Mouse (Mus musculus) C2C12 (cell line): Measurements from ENCODE around the gene Rab21. TPM values are rescaled to one million over a fixed set of nuclear protein-coding genes. Genes with fewer than 3 reads are reported as not detected.

ENCODE experiments used
- H3K27me3 ChIP-seq: one replicate; pipeline ENCODE4 v1.6.1; 2011; ENCODE audit not compliant: control insufficient read depth, insufficient read depth, insufficient read length
- H3K36me3 ChIP-seq: one replicate; pipeline ENCODE4 v1.6.1; 2011; ENCODE audit not compliant: control insufficient read depth, insufficient read depth
- H3K4me3 ChIP-seq: one replicate; pipeline ENCODE4 v1.5.1; 2011; ENCODE audit warnings: mild to moderate bottlenecking, control low read depth; ENCODE audit not compliant: poor library complexity, insufficient read depth, severe bottlenecking
- H3K79me2 ChIP-seq: one replicate; pipeline ENCODE4 v1.6.1; 2011; ENCODE audit not compliant: control insufficient read depth, insufficient read depth
- H3K79me3 ChIP-seq: one replicate; pipeline ENCODE4 v1.6.1; 2011; ENCODE audit warnings: low read depth, control low read depth
- H3ac ChIP-seq: one replicate; pipeline ENCODE3; 2011; ENCODE audit warnings: low read depth; ENCODE audit not compliant: control insufficient read depth, insufficient read length
- CEBPB ChIP-seq: IDR thresholded peaks from one replicate; pipeline ENCODE4 v1.6.1; 2011; ENCODE audit warnings: low read depth, mild to moderate bottlenecking, control low read depth, moderate library complexity
- CTCF ChIP-seq: IDR thresholded peaks from one replicate; pipeline ENCODE4 v1.5.1; 2011; ENCODE audit not compliant: control insufficient read depth, insufficient read depth, insufficient read length
- FOSL1 ChIP-seq: IDR thresholded peaks from one replicate; pipeline ENCODE4 v1.8.0; 2011; ENCODE audit warnings: mild to moderate bottlenecking, low read length; ENCODE audit not compliant: poor library complexity, insufficient read depth, severe bottlenecking
- MAX ChIP-seq: IDR thresholded peaks from one replicate; pipeline ENCODE4 v1.6.1; 2011; ENCODE audit warnings: mild to moderate bottlenecking, control low read depth
- MYOD1 ChIP-seq: IDR thresholded peaks from one replicate; pipeline ENCODE4 v1.6.1; 2011; ENCODE audit warnings: low read depth; ENCODE audit not compliant: control insufficient read depth, insufficient read length
- MYOG ChIP-seq: IDR thresholded peaks from one replicate; pipeline ENCODE4 v1.6.1; 2011; ENCODE audit not compliant: control insufficient read depth, insufficient read length; ENCODE audit errors: extremely low read depth
- USF1 ChIP-seq: IDR thresholded peaks from one replicate; pipeline ENCODE4 v1.6.1; 2011; ENCODE audit warnings: low read depth, mild to moderate bottlenecking, control low read depth, moderate library complexity
- polyA plus RNA-seq: library from polyadenylated mRNA; unstranded; fragments of >200 nt; fragmentation: generic; extraction: Trizol; gene quantifications from one replicate; pipeline ENCODE4 v1.2.1, GENCODE M21; 2012; ENCODE audit warnings: missing spikeins

Rab21 gene
- polyA plus RNA-seq, 1 experiment, result 22.9 TPM

DNA sequence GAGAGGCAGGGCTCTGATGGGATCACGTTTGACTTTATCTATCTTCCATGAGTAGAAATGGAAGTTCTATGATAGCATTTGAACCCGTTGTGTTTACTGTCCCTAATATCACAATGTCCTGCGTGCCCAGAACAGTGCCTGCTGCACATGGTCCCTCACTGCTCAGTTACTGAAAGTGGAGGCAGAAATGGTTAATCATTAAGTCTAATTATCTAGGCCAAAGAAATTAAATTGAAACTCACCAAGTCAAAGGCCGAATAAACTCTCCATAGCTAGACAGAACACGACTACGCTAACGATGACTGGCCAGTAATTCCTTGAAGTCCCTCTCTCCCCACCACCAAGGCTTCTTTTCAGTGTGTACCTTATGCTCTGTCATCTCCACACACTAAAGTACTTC is 34.1 kb upstream of the Rab21 start:
- Histone ChIP-seq H3K79me3 (no peaks in the 10 kb centered on the region), H3K27me3 (no peaks in the 10 kb centered on the region), H3K79me2 (no peaks in the 10 kb centered on the region), H3ac (no peak overlapping the region), H3K4me3 (no peak overlapping the region), H3K36me3 (peaks cover 10% of the 10 kb centered on the region)
- TF ChIP-seq MYOG (no peak), CTCF (no peak), USF1 (no peak), MAX (no peak), MYOD1 (no peak), CEBPB (no peak), FOSL1 (no peak)

DNA sequence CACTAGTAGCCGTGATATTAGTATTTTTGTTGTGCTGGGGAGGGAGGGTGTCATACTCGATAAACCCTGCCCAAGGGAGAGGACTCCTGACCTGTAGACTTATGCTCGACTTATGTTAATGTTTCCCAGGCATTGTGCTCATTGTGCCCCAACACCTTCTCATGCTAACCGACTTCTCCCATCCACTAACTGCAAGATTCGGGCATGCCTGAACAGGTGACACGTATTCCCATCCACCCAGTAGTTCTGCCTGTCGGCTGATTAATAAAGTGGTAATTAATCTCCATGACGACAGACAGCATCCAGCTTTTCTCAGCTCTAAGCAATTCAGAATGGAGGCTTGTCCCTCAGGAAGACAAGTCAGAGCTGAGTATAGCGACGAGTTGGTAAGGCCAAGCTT is 33.6 kb upstream of the Rab21 start:
- H3K79me2 ChIP-seq, result no peaks in the 10 kb centered on the region
- no peak overlapping the region for H3ac ChIP-seq
- TF ChIP-seq CTCF (no peak), MYOG (no peak), MAX (no peak), USF1 (no peak), MYOD1 (no peak), CEBPB (no peak)
- no peak overlapping the region for H3K4me3 ChIP-seq
- H3K36me3 ChIP-seq, result peaks cover 10% of the 10 kb centered on the region
- H3K79me3 ChIP-seq, result no peaks in the 10 kb centered on the region
- H3K27me3 ChIP-seq, result no peaks in the 10 kb centered on the region

DNA sequence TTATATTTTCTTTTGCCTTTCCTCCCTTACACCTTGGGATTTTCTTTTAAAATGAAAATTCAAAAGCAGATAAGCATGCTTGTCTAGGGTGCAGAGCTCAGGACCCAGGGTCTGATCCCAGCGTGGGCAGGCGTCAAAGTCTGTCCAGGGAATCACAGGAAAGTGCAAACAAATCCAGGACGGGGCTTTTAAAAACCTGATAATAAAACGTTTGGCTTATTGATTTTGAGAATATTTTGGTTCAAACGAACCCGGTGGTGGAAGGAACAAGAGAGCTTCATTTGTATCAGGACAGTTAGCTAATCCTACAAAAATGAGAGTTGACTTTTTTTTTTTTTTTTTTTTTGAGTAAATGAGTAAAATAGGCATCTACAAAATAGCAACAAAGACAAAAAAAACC is 32.7 kb upstream of the Rab21 start:
- Histone ChIP-seq H3K79me3 (no peaks in the 10 kb centered on the region), H3K4me3 (no peak overlapping the region), H3K36me3 (peaks cover 13% of the 10 kb centered on the region), H3K79me2 (no peaks in the 10 kb centered on the region), H3ac (no peak overlapping the region), H3K27me3 (no peaks in the 10 kb centered on the region)
- TF ChIP-seq FOSL1 (no peak), CTCF (no peak), MYOD1 (no peak), USF1 (no peak), CEBPB (no peak), MAX (no peak), MYOG (no peak)

- Histone ChIP-seq H3K79me2 (no peaks in the 10 kb centered on the region), H3K27me3 (no peaks in the 10 kb centered on the region), H3K36me3 (peaks cover 20% of the 10 kb centered on the region), H3ac (no peak overlapping the region), H3K79me3 (no peaks in the 10 kb centered on the region), H3K4me3 (no peak overlapping the region)
- TF ChIP-seq MYOD1, result no peak
- no peak for TF ChIP-seq CEBPB
- TF ChIP-seq MAX, result no peak
- TF ChIP-seq CTCF, result no peak
- no peak for TF ChIP-seq FOSL1
- no peak for TF ChIP-seq USF1
- no peak for TF ChIP-seq MYOG
Measured at GRCm38 (mm10) chr10:115346444-115346843, 31.1 kb upstream of the Rab21 start.

- H3K27me3 ChIP-seq, result no peaks in the 10 kb centered on the region
- peaks cover 26% of the 10 kb centered on the region for H3K36me3 ChIP-seq
- H3K79me2 ChIP-seq, result no peaks in the 10 kb centered on the region
- H3ac ChIP-seq, result no peak overlapping the region
- no peaks in the 10 kb centered on the region for H3K79me3 ChIP-seq
- H3K4me3 ChIP-seq, result no peak overlapping the region
- TF ChIP-seq MYOD1 (no peak), USF1 (no peak), FOSL1 (no peak), MYOG (no peak), CTCF (no peak)
Measured at GRCm38 (mm10) chr10:115342771-115343425, 27.5 kb upstream of the Rab21 start.
